Mouse (Mus musculus) brain, adult 10 weeks (tissue): ENCODE results near the gene Trp53rka. TPM values are rescaled to one million over a fixed set of nuclear protein-coding genes. Genes with fewer than 3 reads are reported as not detected.

ENCODE experiments used
- polyA plus RNA-seq: library from polyadenylated mRNA; stranded (reverse); fragments of 350-450 nt; fragmentation: Illumina TruSeq; extraction: RNeasy Lipid Tissue Mini Kit (QIAGEN cat#74804); gene quantifications from one replicate; pipeline ENCODE4 v1.2.3, GENCODE M21; 2015; ENCODE audit warnings: low read depth, low replicate concordance

Trp53rka gene
- 21.6 TPM for polyA plus RNA-seq

DNA sequence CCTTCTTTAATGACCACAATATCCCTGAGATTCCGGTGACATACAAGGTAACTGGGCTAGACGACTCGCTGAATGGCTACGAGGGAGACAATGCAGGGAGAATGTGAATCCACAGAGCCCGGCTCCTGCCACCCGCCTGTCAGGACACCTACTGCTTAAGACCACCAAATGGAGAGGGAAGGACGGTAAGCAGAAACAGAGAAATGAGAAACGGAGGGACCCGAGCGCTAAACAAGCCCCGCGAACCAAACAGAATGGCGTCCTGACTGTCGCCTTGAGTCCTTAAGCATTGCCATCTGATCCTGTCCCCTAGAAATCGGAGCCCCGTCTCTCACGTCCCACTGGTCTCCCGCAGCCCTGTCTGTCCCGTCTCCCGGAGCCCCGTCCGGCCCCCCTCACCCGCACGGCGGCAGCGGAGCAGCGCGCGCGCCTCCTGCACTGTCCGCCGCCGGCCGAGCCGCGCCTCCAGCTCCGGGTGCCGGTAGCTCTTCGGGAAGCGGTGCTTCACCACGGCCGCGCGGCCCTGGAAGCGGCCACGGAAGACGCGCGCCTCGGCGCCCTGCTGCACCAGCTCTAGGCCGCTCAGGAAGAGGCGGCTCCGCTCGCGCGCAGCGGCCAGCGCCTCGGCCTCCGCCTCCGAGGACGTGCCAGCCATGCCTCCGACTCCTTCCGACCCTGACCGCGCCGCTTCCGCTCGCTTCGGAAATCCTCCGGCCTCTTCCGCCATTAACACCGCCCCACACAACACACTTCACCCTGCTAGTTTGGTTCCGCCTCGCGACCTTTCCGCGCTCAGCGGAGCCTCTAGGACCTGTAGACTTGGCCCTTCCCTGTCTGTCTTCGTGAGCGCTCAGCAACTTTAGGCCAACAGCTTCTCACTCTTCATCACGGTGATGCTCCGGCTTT is at the start of gene Trp53rka:
Gene Trp53rka, minus strand, starts transcription at position 677 of the 906 bp plus-strand sequence.

DNA sequence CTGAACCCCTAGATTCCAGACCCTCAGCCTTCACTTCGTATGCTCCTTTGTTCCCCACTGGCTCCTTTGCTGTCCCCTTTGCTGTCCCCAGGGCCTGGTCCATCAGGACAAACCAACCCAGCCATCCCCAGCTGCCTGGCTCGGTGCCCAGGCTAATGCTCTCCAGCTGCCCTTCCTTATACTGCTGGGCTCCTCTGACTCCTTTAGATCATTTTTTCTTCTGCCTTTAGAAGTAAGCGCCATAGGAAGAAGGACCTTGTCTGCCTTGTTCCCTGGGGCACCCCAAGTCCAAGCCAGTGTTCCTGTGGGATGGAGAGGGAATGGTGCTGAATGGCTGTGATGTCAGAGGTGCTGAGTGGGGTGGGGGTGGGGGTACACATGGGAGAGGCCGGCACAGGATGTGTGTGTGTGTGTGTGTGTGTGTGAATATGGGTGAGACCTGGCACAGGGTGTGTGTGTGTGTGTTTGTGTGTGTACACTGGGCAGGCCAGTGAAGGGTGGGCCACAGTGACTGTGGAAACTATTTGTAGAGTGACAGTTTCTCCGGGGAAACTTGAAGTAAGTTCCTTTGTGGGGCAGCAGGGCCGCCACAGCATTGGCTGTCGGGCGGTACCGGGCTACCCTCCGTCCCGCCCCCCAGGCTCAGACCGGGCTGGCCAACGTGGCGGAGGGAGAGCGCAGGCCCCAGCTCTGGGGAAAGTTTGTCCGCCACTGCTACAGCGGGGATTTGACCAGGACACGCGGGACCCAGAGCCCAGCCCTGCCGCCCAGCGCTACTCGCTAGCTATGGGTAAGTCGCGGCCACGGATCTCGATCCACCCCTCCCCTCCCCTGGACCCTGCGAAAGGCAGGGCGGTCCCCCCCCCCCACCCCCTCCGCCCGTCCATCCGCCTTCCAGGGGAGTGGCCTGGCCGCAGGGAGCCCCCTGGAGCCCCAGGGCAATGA is 10.4 kb upstream of the Trp53rka start, which contains the start of gene Slc2a10:
Gene Slc2a10, plus strand, starts transcription at position 529 of the 945 bp plus-strand sequence.

DNA sequence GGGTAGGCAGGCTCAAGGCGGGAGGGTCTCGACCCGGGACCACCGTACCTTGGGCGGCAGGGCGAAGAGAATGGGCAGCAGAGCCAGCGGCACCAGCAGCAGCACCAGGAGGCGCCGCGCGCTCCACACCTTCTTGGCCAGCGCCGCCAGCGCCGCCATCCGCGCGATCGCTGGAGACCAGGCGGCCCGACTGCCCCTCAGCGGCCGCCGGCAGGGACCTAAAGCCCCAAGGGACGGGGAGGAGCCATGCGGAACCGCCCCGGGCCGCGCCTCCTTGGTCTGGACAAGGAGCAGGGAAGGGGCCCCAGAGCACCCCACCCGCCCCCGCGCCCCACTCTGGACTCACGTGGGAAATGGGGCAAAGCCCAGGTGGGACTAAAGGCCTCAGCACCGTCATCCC is 20.1 kb downstream of the Trp53rka start, which contains the start of gene Slc13a3:
Gene Slc13a3, minus strand, starts transcription at position 228 of the 400 bp plus-strand sequence.

Other genes with a start within 250 kb of the Trp53rka start
- 51.4 TPM for gene Slc35c2, start 205.5 kb downstream of the Trp53rka start, polyA plus RNA-seq
- gene Elmo2, start 166.8 kb downstream of the Trp53rka start, polyA plus RNA-seq: 110 TPM
- not detected for gene Zfp663, start 124.6 kb downstream of the Trp53rka start, polyA plus RNA-seq
- gene Zfp334, start 105.1 kb downstream of the Trp53rka start, polyA plus RNA-seq: 6.1 TPM
- gene Ocstamp, start 92.9 kb downstream of the Trp53rka start, polyA plus RNA-seq: not detected
- 10.8 TPM for gene Slc13a3, start 20.1 kb downstream of the Trp53rka start, polyA plus RNA-seq
- 1.1 TPM for gene Slc2a10, start 10.5 kb upstream of the Trp53rka start, polyA plus RNA-seq
- 1.9 TPM for gene Eya2, start 101.7 kb upstream of the Trp53rka start, polyA plus RNA-seq